Comparison of ENCODE assay signal across 8 mouse cellular contexts in genomic region chr16:85173373-85174081, GRCm38 (mm10). TPM values are rescaled to one million over a fixed set of nuclear protein-coding genes. Genes with fewer than 3 reads are reported as not detected.
A peak's percentile ranks its signal among the peaks of the same experiment; 100 is the strongest.
DNase-seq lines count a peak whose midpoint lies in the region; ATAC-seq and TF ChIP-seq lines count a peak whose summit lies in the region.

TSS of gene App (minus strand) at chr16:85173766.

- no peak for TF ChIP-seq EP300 in ES-Bruce4 (IDR thresholded peaks at IDR 0.05; ENCODE audit: insufficient read depth, low read depth, low read length)

- under 1% methylated on average over 73 of the region's 78 CpGs for WGBS in forebrain, embryonic 15.5 days
- WGBS in lung, adult 2 months, result 1% methylated on average over 78 of the region's 78 CpGs

- TF ChIP-seq POLR2A in ES-Bruce4 (IDR thresholded peaks at IDR 0.05; ENCODE audit: insufficient read depth, low read length), result no peak
- peak; percentile 58; the same call in 1 of the 2 replicates for TF ChIP-seq POLR2A in lung, adult 2 months (IDR thresholded peaks at IDR 0.05; ENCODE audit: borderline replicate concordance, extremely low read depth, low read depth, low read length)

- H3K4me1 ChIP-seq in ES-Bruce4 (ENCODE audit: control insufficient read depth, insufficient read depth, low read length), result no peaks in the 10 kb centered on the region
- peaks cover 36% of the 10 kb centered on the region for H3K4me1 ChIP-seq in forebrain, embryonic 15.5 days
- H3K4me1 ChIP-seq in lung, adult 2 months (ENCODE audit: control insufficient read depth, insufficient read depth, low read length), result peaks cover 26% of the 10 kb centered on the region

- peak within 1 kb of the TSS; percentile 53 for H3K4me2 ChIP-seq in forebrain, embryonic 15.5 days (replicated peaks)

- H3K27ac ChIP-seq in ES-Bruce4 (ENCODE audit: insufficient read depth, low read length), result no peak within 1 kb of the TSS
- peak within 1 kb of the TSS; percentile 95 for H3K27ac ChIP-seq in forebrain, embryonic 15.5 days (replicated peaks)

- TF ChIP-seq CTCF in ES-Bruce4 (IDR thresholded peaks at IDR 0.05; ENCODE audit: low read depth, low read length), result peak; percentile 40
- TF ChIP-seq CTCF in lung, adult 2 months (IDR thresholded peaks at IDR 0.05; ENCODE audit: insufficient read depth, low read length), result no peak; the same call in 1 of the 2 replicates

- DNase-seq in cerebellum, adult 11 months, result peak; percentile 94
- peak; percentile 96 to 98 for DNase-seq in heart, postnatal 14 days
- DNase-seq in layer of hippocampus, adult 18-20 months (ENCODE audit: low spot score in 2 of 2), result peak; percentile 88 to 95
- peak; percentile 95 for DNase-seq in lung, adult 2 months
- DNase-seq in testis, postnatal 14 days (ENCODE audit: low spot score), result peak; percentile 86

- H3K27me3 ChIP-seq in ES-Bruce4 (ENCODE audit: control insufficient read depth, insufficient read depth, low read length, poor library complexity, severe bottlenecking), result peaks cover 12% of the 10 kb centered on the region; the same call in 1 of the 2 replicates
- H3K27me3 ChIP-seq in forebrain, embryonic 15.5 days, result no peaks in the 10 kb centered on the region

- no peaks in the 10 kb centered on the region for H3K36me3 ChIP-seq in ES-Bruce4 (ENCODE audit: control insufficient read depth, insufficient read depth, low read length, poor library complexity, severe bottlenecking)
- H3K36me3 ChIP-seq in forebrain, embryonic 15.5 days, result no peaks in the 10 kb centered on the region

- H3K4me3 ChIP-seq in ES-Bruce4 (ENCODE audit: low read depth, low read length), result peak within 1 kb of the TSS; percentile 98
- H3K4me3 ChIP-seq in forebrain, embryonic 15.5 days, result peak within 1 kb of the TSS; percentile 99
- H3K4me3 ChIP-seq in lung, adult 2 months (replicated peaks; ENCODE audit: extremely low read depth, low read depth, low read length), result peak within 1 kb of the TSS; percentile 98

- intact Hi-C loops in heart, postnatal 14 days (cut with DNase I), result loop anchor here (1.0 to 10.0 kb wide), 5 partner anchors 25 to 371 kb away; no protein-coding TSS in a partner anchor

- H3K9me3 ChIP-seq in ES-Bruce4 (replicated peaks; ENCODE audit: control insufficient read depth, insufficient read depth, low read length, poor library complexity, severe bottlenecking), result no peaks in the 10 kb centered on the region
- H3K9me3 ChIP-seq in forebrain, embryonic 15.5 days, result no peaks in the 10 kb centered on the region

- peak; percentile 89 for ATAC-seq in forebrain, embryonic 15.5 days (replicated peaks)
- peak; percentile 82 for ATAC-seq in neutrophil, adult 5-6 weeks (ENCODE audit: extremely low read depth, insufficient number of reproducible peaks, low FRiP score, poor library complexity, severe bottlenecking)

- H3K9ac ChIP-seq in ES-Bruce4 (ENCODE audit: low read depth, poor library complexity, severe bottlenecking), result peak within 1 kb of the TSS; percentile 72
- peak within 1 kb of the TSS; percentile 93 for H3K9ac ChIP-seq in forebrain, embryonic 15.5 days (replicated peaks)

RNA-seq across cellular contexts. Expression of gene App, which starts in this region (rescaled TPM):
- polyA plus RNA-seq in ES-Bruce4 (2011; ENCODE audit: insufficient read depth, insufficient read length, low read depth, missing spikeins), result 89.3 and 99.5 TPM in 2 replicates
- polyA plus RNA-seq in forebrain, embryonic 15.5 days (2015; fragmentation: Nextera tagmentation; extraction: Ambion mirVana), result 260 and 266 TPM in 2 replicates
- 100 to 1,000 TPM; 184 to 199 TPM for total RNA-seq in heart, postnatal 14 days (2021)
- 1,000 to 10,000 TPM; 1,310 to 1,337 TPM for total RNA-seq in layer of hippocampus, adult 18-20 months (2021)
- polyA plus RNA-seq in lung, adult 2 months (2012; rRNA removed), result 650 and 760 TPM in 2 replicates
- total RNA-seq in neutrophil, adult 5-6 weeks (2017), result 130 and 135 TPM in 2 replicates
